Mouse (Mus musculus): ENCODE results near the gene Lsmem1.
"Not testable (repeated sequence)": the region's sequence is repeated elsewhere in the genome, so short reads cannot be mapped to it uniquely, and the experiment has no call there.

Gene Lsmem1

GRCm38 (mm10) chr12:40214888-40215876 lies 15.9 kb upstream of the Lsmem1 start:
- DNase-seq (ENCODE audit: low spot score): peak; percentile 27

GRCm38 (mm10) chr12:40209049-40209448 lies 9.8 kb upstream of the Lsmem1 start:
- no peak for DNase-seq (ENCODE audit: low spot score)

GRCm38 (mm10) chr12:40207909-40208308 lies 8.6 kb upstream of the Lsmem1 start:
- DNase-seq (ENCODE audit: low spot score): no peak

- no peak for DNase-seq (ENCODE audit: low spot score)
These were observed 3.1 kb upstream of the Lsmem1 start for GRCm38 (mm10) chr12:40202161-40203035.

- no peak for DNase-seq (ENCODE audit: low spot score)
These were observed 1.4 kb upstream of the Lsmem1 start for GRCm38 (mm10) chr12:40200484-40201235.

GRCm38 (mm10) chr12:40199795-40200402 lies 609 bp upstream of the Lsmem1 start:
- DNase-seq (ENCODE audit: low spot score): peak; percentile 78

GRCm38 (mm10) chr12:40198427-40198826 lies 863 bp downstream of the Lsmem1 start:
- DNase-seq (ENCODE audit: low spot score): no peak

- DNase-seq (ENCODE audit: low spot score): no peak
These were observed 1.3 kb downstream of the Lsmem1 start for GRCm38 (mm10) chr12:40198019-40198418.

GRCm38 (mm10) chr12:40197511-40197910 lies 1.8 kb downstream of the Lsmem1 start:
- DNase-seq (ENCODE audit: low spot score): no peak

GRCm38 (mm10) chr12:40185474-40185873 lies 13.8 kb downstream of the Lsmem1 start:
- no peak for DNase-seq (ENCODE audit: low spot score)

GRCm38 (mm10) chr12:40177089-40177488 lies 22.2 kb downstream of the Lsmem1 start:
- peak; percentile 35 for DNase-seq (ENCODE audit: low spot score)

GRCm38 (mm10) chr12:40176158-40176557 lies 23.1 kb downstream of the Lsmem1 start:
- no peak for DNase-seq (ENCODE audit: low spot score)

GRCm38 (mm10) chr12:40175171-40175570 lies 24.1 kb downstream of the Lsmem1 start:
- not testable (repeated sequence) for DNase-seq (ENCODE audit: low spot score)

GRCm38 (mm10) chr12:40171637-40172036 lies 27.7 kb downstream of the Lsmem1 start:
- no peak for DNase-seq (ENCODE audit: low spot score)

- no peak for DNase-seq (ENCODE audit: low spot score)
These were observed 29.6 kb downstream of the Lsmem1 start for GRCm38 (mm10) chr12:40169675-40170074.

GRCm38 (mm10) chr12:40164621-40165020 lies 34.7 kb downstream of the Lsmem1 start:
- peak; percentile 72 for DNase-seq (ENCODE audit: low spot score)

- no peak for DNase-seq (ENCODE audit: low spot score)
These were observed 38.5 kb downstream of the Lsmem1 start for GRCm38 (mm10) chr12:40160777-40161176.

- no peak for DNase-seq (ENCODE audit: low spot score)
These were observed 45.1 kb downstream of the Lsmem1 start for GRCm38 (mm10) chr12:40154188-40154587.

- DNase-seq (ENCODE audit: low spot score): no peak
These were observed 46.8 kb downstream of the Lsmem1 start for GRCm38 (mm10) chr12:40152353-40153069.

- DNase-seq (ENCODE audit: low spot score): no peak
These were observed 52.0 kb downstream of the Lsmem1 start for GRCm38 (mm10) chr12:40147319-40147718.

GRCm38 (mm10) chr12:40146510-40146909 lies 52.8 kb downstream of the Lsmem1 start:
- DNase-seq (ENCODE audit: low spot score): no peak

Measured in embryo, embryonic 10.5 days (tissue).